Mouse (Mus musculus) kidney, adult 8-10 months (tissue): ENCODE measurements around the gene Mfap1a.
"Not testable (repeated sequence)": the region's sequence is repeated elsewhere in the genome, so short reads cannot be mapped to it uniquely, and the experiment has no call there.

Source experiments
- DNase-seq, 2 experiments: peaks; one replicate each; pipeline ENCODE4 v3.0.0; 2022

Mfap1a gene

GRCm38 (mm10) chr2:121505942-121506882 is at the start of gene Mfap1a, which contains the start of gene Wdr76:
Gene Mfap1a (minus strand): TSS chr2:121506665.
Gene Wdr76 (plus strand): TSS chr2:121506723.
- DNase-seq, result peak; percentile 87 to 89

GRCm38 (mm10) chr2:121551271-121551670 is 44.8 kb upstream of the Mfap1a start:
- no peak for DNase-seq

- no peak for DNase-seq
Observed at GRCm38 (mm10) chr2:121549630-121550029, 43.2 kb upstream of the Mfap1a start.

- DNase-seq, result no peak
Observed at GRCm38 (mm10) chr2:121544829-121545228, 38.4 kb upstream of the Mfap1a start.

GRCm38 (mm10) chr2:121525056-121525455 is 18.6 kb upstream of the Mfap1a start:
- DNase-seq, result no peak

GRCm38 (mm10) chr2:121522830-121523229 is 16.4 kb upstream of the Mfap1a start:
- not testable (repeated sequence) for DNase-seq

- DNase-seq, result no peak
Observed at GRCm38 (mm10) chr2:121522006-121522405, 15.5 kb upstream of the Mfap1a start.

- DNase-seq, result not testable (repeated sequence)
Observed at GRCm38 (mm10) chr2:121518711-121519110, 12.2 kb upstream of the Mfap1a start.

- DNase-seq, result no peak
Observed at GRCm38 (mm10) chr2:121518106-121518505, 11.6 kb upstream of the Mfap1a start.

- no peak for DNase-seq
Observed at GRCm38 (mm10) chr2:121514211-121514610, 7.7 kb upstream of the Mfap1a start.

GRCm38 (mm10) chr2:121512991-121513765 is 6.7 kb upstream of the Mfap1a start:
- DNase-seq, result not testable (repeated sequence)

- DNase-seq, result no peak
Observed at GRCm38 (mm10) chr2:121511401-121511800, 4.9 kb upstream of the Mfap1a start.

- peak; percentile 78 to 81 for DNase-seq
Observed at GRCm38 (mm10) chr2:121509584-121509983, 3.1 kb upstream of the Mfap1a start.

GRCm38 (mm10) chr2:121507951-121508330 is 1.5 kb upstream of the Mfap1a start:
- no peak for DNase-seq

GRCm38 (mm10) chr2:121507173-121507950 is 897 bp upstream of the Mfap1a start:
- no peak for DNase-seq

- not testable (repeated sequence) for DNase-seq
Observed at GRCm38 (mm10) chr2:121501550-121501949, 4.9 kb downstream of the Mfap1a start.

- DNase-seq, result not testable (repeated sequence)
Observed at GRCm38 (mm10) chr2:121484403-121484802, 22.1 kb downstream of the Mfap1a start.

- no peak for DNase-seq
Observed at GRCm38 (mm10) chr2:121483576-121483975, 22.9 kb downstream of the Mfap1a start.

- DNase-seq, result not testable (repeated sequence)
Observed at GRCm38 (mm10) chr2:121480916-121481315, 25.5 kb downstream of the Mfap1a start.

GRCm38 (mm10) chr2:121480498-121480897 is 26.0 kb downstream of the Mfap1a start:
- peak in 1 of 2 experiments; percentile 18 for DNase-seq

- no peak for DNase-seq
Observed at GRCm38 (mm10) chr2:121477491-121478266, 28.8 kb downstream of the Mfap1a start.

- DNase-seq, result not testable (repeated sequence)
Observed at GRCm38 (mm10) chr2:121475306-121475705, 31.2 kb downstream of the Mfap1a start.
